Mouse (Mus musculus) CD4-positive, CD25-positive, alpha-beta regulatory T cell, adult 4 months (primary cell): ENCODE measurements around the gene Nup210l. TPM values are rescaled to one million over a fixed set of nuclear protein-coding genes. Genes with fewer than 3 reads are reported as not detected.
"Not testable (repeated sequence)": the region's sequence is repeated elsewhere in the genome, so short reads cannot be mapped to it uniquely, and the experiment has no call there.

Experiments
- ATAC-seq: one replicate; pipeline ENCODE4 v1.8.0; 2017
- polyA plus RNA-seq, 2 experiments: library from polyadenylated mRNA; unstranded; fragments of 100-300 nt; shearing (Covaris generic); gene quantifications; one replicate each; pipeline ENCODE4 v1.2.1; 2017

Gene Nup210l
- polyA plus RNA-seq, 2 experiments from 2014 or later: 0.27 to 0.58 TPM

DNA sequence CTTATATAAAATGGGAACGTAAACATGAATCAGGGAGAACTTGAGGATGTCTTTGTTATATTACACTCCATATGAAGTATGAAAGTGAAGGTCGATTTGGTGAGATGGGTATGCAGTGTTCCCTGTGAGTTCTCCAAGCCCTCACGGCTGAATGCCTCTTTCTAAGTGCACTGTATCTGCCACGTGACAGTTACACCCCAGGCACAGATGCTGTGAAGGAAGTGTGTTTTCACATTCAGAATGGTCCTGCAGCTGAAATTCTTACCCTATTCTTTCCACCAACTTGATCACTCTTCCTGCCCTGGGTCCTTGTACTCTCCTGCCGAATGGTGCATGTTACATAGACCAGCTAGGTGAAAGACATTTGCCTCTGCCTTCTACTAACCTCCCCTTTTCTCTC, 6.0 kb upstream of the Nup210l start:
- no peak for ATAC-seq

DNA sequence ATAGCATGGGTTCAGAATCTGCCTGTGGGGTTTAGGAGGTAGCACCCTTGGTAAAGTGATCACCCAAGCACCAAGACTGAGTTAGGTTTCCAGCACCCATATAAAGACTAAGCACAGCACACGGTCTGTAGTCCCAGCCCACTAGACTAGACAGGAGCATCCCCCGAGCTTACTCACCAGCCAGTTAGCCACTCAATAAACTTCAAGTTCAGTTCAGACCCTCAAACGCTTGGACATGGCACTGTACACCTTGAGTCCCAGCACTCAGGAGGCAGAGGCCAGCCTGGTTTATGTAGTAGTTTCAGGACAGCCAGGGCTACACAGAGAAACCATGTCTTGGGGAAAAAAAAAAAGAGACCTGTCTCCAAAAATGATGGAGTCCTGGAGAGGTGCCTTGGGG, 2.9 kb upstream of the Nup210l start:
- no peak for ATAC-seq

DNA sequence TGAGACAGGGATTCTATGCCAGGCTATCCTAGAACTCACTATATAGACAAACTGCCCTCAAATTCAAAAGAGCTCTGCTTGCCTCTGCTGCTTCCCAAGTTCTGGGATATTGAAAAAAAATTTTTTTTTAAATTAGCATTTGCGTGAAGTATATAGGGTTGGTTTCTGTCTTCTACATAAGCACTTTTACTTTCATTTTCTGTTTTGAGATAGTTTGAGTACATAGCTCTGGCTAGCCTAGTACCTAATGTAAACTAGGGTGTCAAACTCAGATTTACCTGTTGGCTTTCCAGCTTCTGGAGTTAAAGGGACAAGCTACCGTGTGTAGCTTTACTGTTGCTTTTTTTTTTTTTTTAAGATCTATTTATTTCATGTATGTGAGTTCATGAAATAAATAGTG, 2.3 kb upstream of the Nup210l start:
- peak; percentile 84 for ATAC-seq

DNA sequence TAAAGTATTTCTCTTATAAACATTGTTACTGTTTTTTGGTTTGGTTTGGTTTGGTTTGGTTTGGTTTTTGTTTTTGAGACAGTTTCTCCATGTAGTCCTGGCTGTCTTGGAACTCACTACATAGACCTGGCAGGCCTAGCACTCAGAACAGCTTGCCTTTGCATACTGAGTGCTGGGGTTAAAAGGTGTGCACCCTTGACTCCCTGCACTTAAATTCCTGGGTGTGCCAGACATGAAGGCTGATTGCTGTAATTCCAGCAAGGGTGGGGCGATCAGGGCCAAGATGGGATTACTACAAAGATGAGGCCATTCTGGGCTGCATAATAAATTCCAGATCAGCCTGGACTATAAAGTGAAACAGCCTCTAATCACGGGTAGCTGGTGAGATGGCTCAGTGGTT, 1.7 kb upstream of the Nup210l start:
- ATAC-seq: no peak

DNA sequence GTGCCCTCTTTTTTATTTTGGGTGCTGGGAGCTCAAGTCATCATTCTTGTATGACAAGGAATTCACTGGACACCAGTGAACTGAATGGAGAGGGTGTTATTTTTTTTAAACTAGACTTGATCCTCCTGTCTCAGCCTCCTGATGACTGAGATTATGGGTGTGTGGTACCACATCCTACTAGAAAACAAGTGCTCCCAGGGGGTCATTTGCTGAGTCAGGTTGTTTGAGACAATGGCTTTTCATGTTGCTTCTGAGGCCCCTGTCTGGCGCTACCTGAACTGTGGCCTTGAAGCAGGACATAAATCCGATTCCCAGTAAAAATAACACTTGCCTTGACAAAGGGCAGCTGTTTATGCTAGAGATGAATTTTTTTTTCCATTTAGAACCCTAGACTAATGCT, 756 bp upstream of the Nup210l start:
- no peak for ATAC-seq

DNA sequence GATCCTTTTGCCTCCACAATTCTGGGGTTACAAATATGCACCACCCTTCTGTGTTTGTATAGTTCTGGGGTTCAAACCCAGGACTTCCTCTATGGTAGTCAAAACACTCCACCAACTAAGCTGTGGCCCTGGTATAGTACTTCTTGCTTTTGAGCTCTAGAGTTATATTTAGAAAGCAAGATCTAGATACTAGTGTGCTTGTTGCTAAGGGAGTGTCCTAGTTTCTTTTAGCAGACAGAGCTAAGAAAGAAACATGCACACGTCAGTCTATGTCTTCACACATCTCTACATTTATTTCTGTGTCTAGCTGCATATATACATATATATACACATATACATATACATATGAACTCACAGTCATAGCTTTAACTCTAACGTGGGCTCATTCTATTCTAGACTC, 7.8 kb downstream of the Nup210l start:
- ATAC-seq: peak; percentile 39

DNA sequence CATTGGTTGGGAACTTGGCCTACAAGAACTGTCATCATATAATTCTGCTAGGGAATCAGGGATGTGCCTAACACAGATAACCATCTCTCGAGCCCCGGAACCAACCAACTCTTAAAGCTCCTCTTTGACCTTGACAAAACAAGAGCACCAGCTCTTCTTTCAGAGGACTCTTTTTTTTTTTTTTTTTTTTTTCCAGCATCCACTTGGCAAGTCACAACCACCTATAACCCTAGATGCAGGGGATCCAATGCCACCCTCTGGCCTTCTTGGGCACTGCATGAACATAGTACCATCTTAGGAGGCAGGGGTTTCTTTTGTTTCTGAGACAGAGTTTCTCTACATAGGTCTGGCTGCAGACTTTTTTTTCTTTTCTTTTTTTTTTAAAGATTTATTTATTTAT, 10.4 kb downstream of the Nup210l start:
- no peak for ATAC-seq

DNA sequence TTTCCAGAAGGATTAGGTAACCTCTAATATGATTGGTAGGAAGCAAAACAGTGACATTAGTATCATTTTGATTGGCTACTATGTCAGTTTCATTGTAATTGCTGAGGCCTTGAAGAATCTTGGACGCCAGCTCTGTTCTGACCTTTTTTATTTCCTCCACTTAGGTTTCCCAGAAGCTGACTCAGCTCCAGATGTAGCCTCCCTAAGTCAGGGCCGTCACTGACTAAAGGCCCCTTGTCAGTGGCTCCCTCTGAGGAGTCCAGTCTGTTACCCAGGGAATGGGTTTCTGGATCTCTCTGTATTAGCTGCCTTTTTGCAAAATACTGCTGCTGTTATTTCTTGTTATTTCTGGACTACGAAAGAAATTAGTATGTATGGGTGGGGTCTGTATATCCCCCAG, 11.6 kb downstream of the Nup210l start:
- no peak for ATAC-seq

DNA sequence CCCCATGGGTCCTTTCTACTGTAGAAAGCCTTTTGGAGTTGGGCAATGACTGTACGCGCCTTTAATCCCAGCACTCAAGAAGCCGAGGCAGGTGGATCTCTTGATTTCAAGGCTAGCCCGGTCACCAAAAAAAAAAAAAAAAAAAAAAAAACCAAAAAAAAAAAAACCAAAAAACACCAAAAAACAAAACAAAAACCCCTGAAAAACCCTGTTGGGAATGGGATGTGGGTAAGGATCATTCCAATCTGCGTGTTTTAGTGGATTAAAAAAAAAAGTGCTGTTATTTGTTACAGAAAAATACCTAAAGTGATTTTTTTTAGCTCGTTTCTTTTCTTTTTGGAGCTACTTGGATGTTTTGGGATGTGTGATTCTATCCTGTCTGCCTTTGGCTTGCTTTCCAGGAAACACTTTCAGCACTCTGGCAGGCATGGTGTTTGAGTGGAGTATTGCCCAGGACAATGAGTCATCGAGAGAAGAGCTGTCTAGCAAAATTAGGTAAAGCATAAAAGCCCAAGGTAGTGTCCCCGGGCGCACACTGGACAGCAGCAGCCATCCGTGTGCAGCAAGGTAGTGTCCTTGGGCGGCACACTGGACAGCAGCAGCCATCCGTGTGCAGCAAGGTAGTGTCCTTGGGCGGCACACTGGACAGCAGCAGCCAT, 14.3 kb downstream of the Nup210l start:
- ATAC-seq: no peak

DNA sequence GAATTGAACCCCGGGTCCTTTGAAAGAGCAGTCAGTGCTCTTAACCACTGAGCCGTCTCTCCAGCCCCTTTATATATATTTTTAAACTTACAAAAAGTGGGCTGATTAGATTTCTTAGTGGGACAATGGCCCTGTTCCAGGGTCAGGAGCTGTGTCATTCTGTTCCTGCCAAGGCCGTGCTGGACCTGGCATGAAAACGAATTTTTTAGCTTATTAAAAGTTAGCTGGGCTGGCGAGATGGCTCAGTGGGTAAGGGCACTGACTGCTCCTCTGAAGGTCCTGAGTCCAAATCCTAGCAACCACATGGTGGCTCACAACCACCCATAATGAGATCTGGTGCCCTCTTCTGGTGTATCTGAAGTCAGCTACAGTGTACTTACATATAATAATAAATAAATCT, 18.1 kb downstream of the Nup210l start:
- ATAC-seq: not testable (repeated sequence)

DNA sequence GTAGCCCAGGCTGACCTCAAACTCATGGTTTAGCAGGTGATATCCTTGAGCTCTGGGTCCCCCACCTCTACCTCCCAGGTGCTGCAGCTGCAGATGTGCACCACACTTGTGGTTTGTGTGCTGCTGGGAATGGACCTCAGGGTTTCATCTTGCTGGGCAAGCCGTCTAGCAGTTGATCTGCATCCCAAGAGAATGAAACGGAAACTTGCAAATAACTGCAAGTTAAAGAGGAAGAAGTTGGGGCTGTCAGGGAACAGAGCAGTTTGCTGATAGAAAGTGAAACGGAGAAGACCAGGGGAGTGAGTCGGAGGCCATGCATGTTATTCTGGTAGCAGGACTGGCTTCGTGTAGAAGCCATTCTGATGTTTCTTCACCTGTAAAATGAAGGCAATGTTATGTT, 21.8 kb downstream of the Nup210l start:
- ATAC-seq: no peak

DNA sequence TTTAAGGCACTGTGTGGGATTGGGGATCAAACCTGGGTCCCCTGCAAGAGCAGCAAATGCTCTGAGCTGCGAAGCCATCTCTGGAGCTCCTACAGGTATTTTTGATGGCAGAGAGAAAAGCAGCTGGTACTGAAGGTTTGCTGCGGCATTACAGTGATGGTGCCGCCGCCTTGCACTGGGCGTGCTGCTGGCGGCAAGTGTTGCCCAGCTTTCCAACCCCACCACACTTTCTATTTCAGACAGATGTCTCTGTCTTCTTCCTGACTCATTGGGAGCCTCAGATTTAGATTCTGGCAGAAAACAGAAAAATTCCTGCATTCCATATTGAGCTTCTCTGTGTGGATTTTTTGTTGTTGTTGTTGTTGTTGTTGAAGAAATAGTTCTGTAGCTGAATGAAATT, 23.9 kb downstream of the Nup210l start:
- no peak for ATAC-seq

DNA sequence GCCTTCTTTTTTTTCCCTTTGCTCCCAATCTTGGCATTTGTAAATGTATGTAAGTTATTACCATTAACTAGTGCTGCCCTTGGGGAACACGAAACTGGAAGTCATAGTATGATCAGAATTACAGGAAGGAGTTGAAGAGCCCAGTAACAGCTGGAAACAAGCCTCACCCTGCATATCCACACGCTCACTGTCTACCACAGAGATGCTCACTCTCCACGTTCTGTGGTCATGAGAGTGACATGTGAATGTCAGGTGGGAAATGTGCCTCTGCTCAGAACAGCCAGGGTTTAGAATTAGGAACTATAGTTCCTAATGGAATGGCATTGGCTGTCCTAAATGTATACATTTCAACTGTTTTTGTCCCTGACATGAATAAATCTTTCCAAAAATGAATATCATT, 28.8 kb downstream of the Nup210l start:
- no peak for ATAC-seq

DNA sequence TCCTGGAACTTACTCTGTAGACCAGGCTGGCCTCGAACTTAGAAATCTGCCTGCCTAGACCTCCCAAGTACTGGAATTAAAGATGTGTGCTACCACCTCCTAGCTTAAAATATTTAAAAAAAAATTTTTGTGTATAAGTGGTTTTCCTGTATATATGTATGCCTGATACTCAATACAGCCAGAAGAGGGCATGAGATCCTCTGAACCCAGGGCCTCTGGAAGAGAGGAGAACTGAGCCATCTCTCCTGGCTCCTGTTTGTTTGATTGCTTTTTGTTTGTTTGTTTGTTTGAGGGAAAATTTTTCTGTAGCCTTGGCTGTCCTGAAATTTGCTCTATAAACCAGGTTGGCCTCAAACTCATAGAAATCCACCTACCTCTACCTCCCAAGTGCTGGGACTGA, 29.4 kb downstream of the Nup210l start:
- no peak for ATAC-seq

DNA sequence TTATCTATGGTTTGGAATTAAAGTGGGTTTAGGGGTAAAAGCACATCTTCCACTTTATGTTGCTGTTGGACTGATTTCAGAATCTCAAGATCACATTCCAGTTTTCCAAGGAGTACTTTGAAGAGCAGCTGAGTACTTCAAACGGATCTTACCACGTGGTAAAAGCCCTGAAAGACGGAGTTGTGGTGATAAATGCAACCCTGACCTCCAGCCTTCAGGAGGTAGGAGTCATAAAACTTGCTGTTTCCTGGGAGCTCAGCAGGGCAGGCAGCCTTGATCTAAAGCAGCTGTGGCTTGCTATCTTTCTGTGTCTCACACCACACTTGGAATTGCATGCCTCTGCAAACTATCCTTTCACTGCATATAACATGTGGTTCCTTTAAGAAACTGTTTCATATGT, 30.6 kb downstream of the Nup210l start:
- no peak for ATAC-seq

DNA sequence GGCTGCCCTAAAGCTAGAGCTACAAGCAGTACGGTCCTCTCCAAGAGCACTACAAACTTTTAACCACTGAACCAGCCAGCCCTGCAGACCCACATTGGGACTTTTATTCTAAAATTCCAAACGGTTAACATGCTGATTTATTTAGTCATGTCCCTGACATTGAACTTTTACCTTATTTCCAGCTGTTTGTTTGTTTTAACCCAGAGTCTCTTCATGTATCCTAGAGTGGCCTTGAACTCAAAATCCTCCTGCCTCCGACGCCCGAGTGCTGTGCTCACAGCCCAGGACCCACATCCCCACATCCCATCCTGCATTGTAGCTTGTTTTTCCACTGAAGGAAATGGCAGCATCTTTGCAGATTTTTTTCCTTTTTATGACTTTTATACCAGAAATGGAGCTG, 31.1 kb downstream of the Nup210l start:
- no peak for ATAC-seq

DNA sequence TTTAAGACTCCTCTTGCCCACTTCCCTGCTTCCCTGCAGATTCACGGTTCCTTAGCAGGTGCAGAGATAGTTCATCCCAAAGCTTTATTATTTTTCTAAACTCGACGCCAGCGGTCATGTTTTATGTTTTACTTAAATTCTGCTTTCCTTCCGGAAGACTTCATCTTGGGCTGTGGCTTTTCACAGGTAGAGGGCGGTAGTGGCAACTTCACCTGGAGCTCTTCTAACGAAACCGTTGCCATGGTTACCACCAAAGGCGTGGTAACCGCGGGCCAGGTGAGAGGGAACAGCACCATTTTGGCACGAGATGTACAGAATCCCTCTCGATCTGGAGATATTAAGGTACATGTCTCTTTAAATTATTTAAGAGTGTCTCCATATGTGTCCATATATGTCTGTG, 32.7 kb downstream of the Nup210l start:
- ATAC-seq: no peak

DNA sequence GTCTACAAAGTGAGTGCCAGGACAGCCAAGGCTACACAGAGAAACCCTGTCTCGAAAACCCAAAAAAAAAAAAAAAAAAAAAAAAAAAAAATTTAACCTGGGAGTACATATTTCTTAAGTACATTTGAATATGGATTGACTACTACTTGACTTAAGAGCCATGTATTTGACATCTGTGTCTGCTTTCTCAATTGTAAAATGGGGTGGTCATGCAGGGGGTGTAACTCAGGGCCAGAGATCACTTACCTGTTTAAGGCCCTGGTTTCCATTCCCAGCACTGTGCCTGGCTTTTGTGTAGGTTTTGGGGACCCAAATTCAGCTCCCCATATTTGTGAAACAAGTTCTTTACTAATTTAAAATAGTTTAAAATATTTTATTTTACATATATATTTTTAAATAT, 33.7 kb downstream of the Nup210l start:
- no peak for ATAC-seq

DNA sequence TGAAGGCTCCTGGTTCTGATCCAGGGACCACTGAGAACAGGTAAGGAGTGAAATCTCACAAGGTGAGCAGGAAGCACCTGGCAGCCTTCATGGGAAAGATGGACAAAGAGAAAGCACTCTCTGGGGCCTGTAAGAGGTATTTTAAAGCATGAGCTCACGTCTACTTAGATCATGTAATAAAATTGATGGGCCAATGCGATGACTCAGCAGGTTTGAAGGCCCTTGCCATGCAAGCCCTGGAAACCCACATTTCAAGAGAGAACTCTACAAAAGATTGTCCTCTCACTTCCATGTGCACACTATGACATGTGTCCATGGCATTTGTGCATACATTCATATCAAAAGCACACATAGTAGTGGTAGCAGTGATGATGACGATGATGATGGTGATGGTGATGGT, 36.0 kb downstream of the Nup210l start:
- no peak for ATAC-seq

DNA sequence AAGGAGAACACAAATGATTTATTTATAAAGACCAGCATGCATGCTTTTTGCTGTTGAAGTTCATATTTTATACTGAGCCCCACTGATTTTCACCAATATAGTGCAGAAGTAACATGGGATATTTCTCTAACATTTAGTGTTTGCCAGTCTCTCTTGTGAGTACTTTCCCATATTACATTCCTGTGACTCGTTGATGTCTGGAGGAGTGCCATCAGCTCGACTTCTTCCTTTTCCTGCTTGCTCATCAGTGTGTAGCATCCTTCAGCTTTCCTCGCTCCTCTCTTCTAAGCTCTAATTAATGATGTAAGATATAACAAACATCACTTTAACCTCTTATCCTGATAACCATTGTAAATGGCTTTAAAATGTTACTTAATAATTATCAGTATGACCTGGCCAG, 41.5 kb downstream of the Nup210l start:
- no peak for ATAC-seq

DNA sequence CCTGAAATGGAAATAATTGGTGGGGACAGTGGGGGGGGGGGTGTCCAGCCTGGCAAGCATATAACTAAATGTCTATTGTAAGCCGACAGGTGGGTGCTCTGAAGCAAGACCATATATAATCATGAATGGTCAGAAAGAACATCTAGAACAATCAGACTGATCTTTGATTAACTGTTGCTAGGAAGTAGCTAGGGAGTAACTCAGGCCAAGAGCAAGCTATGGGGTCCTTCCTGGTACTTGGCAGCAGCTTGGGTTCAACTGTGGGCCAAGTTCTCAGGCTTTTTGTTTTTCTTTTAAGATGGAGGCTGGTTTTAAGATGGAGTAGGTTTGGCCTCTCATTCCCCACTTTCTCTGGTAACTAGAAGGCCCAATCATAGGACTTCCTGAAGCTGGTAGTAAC, 42.7 kb downstream of the Nup210l start:
- ATAC-seq: no peak

DNA sequence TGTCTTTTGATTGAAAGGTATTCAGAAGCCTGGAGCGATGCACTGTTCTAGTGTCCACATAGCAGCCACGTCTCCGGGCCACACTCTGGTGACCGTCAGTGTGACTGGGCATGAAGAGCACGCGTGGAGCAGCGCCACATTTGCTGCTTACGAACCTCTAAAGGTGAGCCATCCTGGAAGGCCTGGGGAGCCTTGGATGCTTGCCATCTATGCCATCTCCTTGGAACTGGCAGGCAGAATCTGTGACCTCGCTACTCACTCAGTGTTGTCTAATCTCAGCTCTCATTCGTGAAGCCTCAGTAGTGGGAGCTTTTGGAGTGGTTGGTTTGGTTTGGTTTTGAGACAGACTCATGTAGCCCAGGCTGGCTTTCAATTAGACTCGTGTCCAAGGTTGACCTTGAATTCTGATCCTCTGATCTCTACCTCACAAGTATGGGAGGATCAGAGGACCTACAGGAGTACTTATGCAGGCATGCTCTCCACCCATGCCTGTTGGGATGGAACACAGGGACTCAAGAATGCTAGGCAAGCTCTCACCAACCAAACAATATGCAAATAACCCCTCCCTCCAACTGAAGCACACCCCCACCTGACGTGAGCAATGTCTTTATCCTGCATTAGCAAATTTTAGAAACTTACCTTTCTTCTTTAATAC, 47.3 kb downstream of the Nup210l start:
- ATAC-seq: no peak

DNA sequence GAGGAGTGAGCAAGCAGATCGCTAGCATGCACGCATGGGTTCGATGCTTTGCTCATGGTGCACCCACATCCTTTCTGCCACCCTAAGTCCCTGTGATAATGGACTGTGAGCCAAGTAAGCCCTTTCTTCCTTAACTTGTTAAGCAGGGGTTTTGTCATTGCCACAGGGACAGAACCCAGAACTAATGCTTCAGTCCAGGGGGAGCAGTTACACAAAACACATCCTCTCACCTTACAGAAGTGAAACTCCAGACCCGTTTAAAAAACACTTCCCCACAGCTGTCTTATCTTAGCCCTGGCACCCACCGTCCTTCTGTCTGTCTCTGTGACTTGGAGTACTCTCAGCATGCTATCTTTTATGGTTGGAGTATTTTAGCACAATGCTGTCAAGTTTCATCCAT, 52.1 kb downstream of the Nup210l start:
- no peak for ATAC-seq

DNA sequence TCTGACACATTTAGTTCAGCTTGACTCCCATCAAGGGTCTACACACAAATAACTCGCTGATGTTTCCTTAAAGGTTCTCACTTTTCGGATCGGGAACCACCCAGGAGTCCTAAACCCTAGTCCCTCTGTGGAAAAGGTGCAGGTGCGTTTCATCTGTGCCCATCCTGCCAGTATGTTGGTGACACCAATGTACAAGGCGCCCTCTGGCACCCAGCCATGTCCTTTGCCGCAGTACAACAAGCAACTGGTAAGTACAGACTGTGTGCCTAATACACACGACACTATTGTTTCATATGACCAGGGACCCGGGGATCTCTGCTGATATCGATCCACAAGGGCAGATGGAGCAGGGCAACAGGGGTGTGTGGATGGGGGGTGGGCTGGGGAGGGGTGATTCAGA, 55.8 kb downstream of the Nup210l start:
- ATAC-seq: no peak

DNA sequence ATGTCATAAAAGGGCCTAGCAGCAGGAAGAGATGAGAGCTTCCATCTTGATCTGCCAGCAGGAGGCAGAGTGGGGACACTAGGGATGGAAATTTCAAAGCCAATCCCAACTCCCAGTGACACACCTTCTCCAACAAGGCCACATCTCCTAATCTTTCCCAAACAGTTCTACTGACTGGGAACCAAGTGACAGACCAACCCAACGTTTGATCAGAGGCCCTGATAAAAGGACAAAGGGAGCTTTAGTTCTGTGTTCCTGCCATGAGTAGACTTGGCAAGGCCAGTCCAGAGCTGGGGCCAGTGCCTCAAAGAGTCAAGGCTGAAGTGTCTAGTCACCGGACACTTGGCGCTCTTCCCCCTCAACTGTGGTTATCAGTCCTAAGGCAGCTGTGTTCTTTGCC, 57.6 kb downstream of the Nup210l start:
- ATAC-seq: no peak
